Comparison of ENCODE assay signal across 8 mouse cellular contexts in genomic region chr11:102229331-102229953, GRCm38 (mm10). TPM values are rescaled to one million over a fixed set of nuclear protein-coding genes. Genes with fewer than 3 reads are reported as not detected.
DNase-seq lines count a peak whose midpoint lies in the region; ATAC-seq and TF ChIP-seq lines count a peak whose summit lies in the region.

No protein-coding gene starts in this region.

- H3K9ac ChIP-seq in ES-Bruce4 (ENCODE audit: low read depth, poor library complexity, severe bottlenecking), result peak overlapping the region; percentile 83
- H3K9ac ChIP-seq in embryonic facial prominence, embryonic 11.5 days (replicated peaks; ENCODE audit: low read length), result peak overlapping the region; percentile 86

- H3K36me3 ChIP-seq in kidney, adult 2 months (ENCODE audit: control insufficient read depth, insufficient read depth, low read length), result no peaks in the 10 kb centered on the region
- no peaks in the 10 kb centered on the region for H3K36me3 ChIP-seq in ES-Bruce4 (ENCODE audit: control insufficient read depth, insufficient read depth, low read length, poor library complexity, severe bottlenecking)
- no peaks in the 10 kb centered on the region for H3K36me3 ChIP-seq in embryonic facial prominence, embryonic 11.5 days (replicated peaks; ENCODE audit: control insufficient read depth, insufficient read depth, low read depth, low read length)

- peaks cover 9% of the 10 kb centered on the region; the same call in 1 of the 2 replicates for H3K4me1 ChIP-seq in kidney, adult 2 months (ENCODE audit: control insufficient read depth, insufficient read depth, low read length)
- H3K4me1 ChIP-seq in ES-Bruce4 (ENCODE audit: control insufficient read depth, insufficient read depth, low read length), result peaks cover 10% of the 10 kb centered on the region
- peaks cover 16% of the 10 kb centered on the region for H3K4me1 ChIP-seq in embryonic facial prominence, embryonic 11.5 days (ENCODE audit: control insufficient read depth, insufficient read depth, low read length)

- H3K27me3 ChIP-seq in kidney, adult 2 months (replicated peaks; ENCODE audit: control insufficient read depth, insufficient read depth, low read length), result no peaks in the 10 kb centered on the region
- H3K27me3 ChIP-seq in ES-Bruce4 (ENCODE audit: control insufficient read depth, insufficient read depth, low read length, poor library complexity, severe bottlenecking), result no peaks in the 10 kb centered on the region
- no peaks in the 10 kb centered on the region for H3K27me3 ChIP-seq in embryonic facial prominence, embryonic 11.5 days (ENCODE audit: control insufficient read depth, insufficient read depth, low read length)

- peak overlapping the region; percentile 85 for H3K4me2 ChIP-seq in embryonic facial prominence, embryonic 11.5 days (ENCODE audit: low read depth, low read length)

- no peak overlapping the region for H3K27ac ChIP-seq in kidney, adult 2 months (ENCODE audit: insufficient read depth, low read depth, low read length)
- no peak overlapping the region for H3K27ac ChIP-seq in ES-Bruce4 (ENCODE audit: insufficient read depth, low read length)
- 0 out of 2 replicates have a peak overlapping the region, but pooled peaks have one; percentile 59 for H3K27ac ChIP-seq in embryonic facial prominence, embryonic 11.5 days (replicated peaks; ENCODE audit: low read depth, low read length)

- no peaks in the 10 kb centered on the region for H3K9me3 ChIP-seq in ES-Bruce4 (replicated peaks; ENCODE audit: control insufficient read depth, insufficient read depth, low read length, poor library complexity, severe bottlenecking)
- no peaks in the 10 kb centered on the region for H3K9me3 ChIP-seq in embryonic facial prominence, embryonic 11.5 days (replicated peaks; ENCODE audit: control insufficient read depth, low read length)

- peak overlapping the region; percentile 63 for H3K4me3 ChIP-seq in kidney, adult 2 months (ENCODE audit: insufficient read depth, low read depth, low read length)
- H3K4me3 ChIP-seq in ES-Bruce4 (ENCODE audit: low read depth, low read length), result peak overlapping the region; percentile 89
- H3K4me3 ChIP-seq in embryonic facial prominence, embryonic 11.5 days (ENCODE audit: low read depth, low read length), result peak overlapping the region; percentile 93

- peak; percentile 31 for DNase-seq in kidney, adult 2 months
- no peak for DNase-seq in kidney, adult 8-10 months
- peak; percentile 30 for DNase-seq in embryonic facial prominence, embryonic 11.5 days (ENCODE audit: low spot score)
- peak; percentile 59 for DNase-seq in induced T-regulatory cell, adult 2 months (ENCODE audit: low read depth)
- no peak for DNase-seq in urinary bladder, postnatal 4 days (ENCODE audit: low spot score in 2 of 2)
- no peak for DNase-seq in left cerebral cortex, postnatal 14 days (ENCODE audit: low spot score in 2 of 2)

- WGBS in kidney, adult 2 months, result under 1% methylated on average over 47 of the region's 47 CpGs
- under 1% methylated on average over 42 of the region's 47 CpGs for WGBS in embryonic facial prominence, embryonic 11.5 days

- intact Hi-C loops in left cerebral cortex, postnatal 14 days (cut with DNase I), result loop anchor here (5.0 kb wide), 1 partner anchor 42 kb away; the partner anchor contains the start of genes G6pc3 and Lsm12

- TF ChIP-seq POLR2A in kidney, adult 2 months (IDR thresholded peaks at IDR 0.05; ENCODE audit: low read depth, low read length), result no peak
- TF ChIP-seq POLR2A in ES-Bruce4 (IDR thresholded peaks at IDR 0.05; ENCODE audit: insufficient read depth, low read length), result no peak

- ATAC-seq in embryonic facial prominence, embryonic 11.5 days (replicated peaks; ENCODE audit: insufficient number of reproducible peaks, low FRiP score, low TSS enrichment, low read depth), result no peak
- 0 out of 2 replicates have a peak, but pooled peaks have one; percentile 35 for ATAC-seq in megakaryocyte-erythroid progenitor cell, adult 5-6 weeks (replicated peaks; ENCODE audit: low FRiP score, low TSS enrichment, poor library complexity, severe bottlenecking)

- TF ChIP-seq EP300 in ES-Bruce4 (IDR thresholded peaks at IDR 0.05; ENCODE audit: insufficient read depth, low read depth, low read length), result no peak

- no peak for TF ChIP-seq CTCF in kidney, adult 2 months (conservative IDR thresholded peaks at IDR 0.05; ENCODE audit: insufficient read depth, insufficient read length, low read depth, low read length)
- TF ChIP-seq CTCF in ES-Bruce4 (IDR thresholded peaks at IDR 0.05; ENCODE audit: low read depth, low read length), result no peak

RNA-seq across cellular contexts. Expression of gene Hdac5, which starts 0.5 kb away (rescaled TPM):
- polyA plus RNA-seq in kidney, adult 2 months (2012; rRNA removed), result 69.2 TPM in 2 replicates
- polyA plus RNA-seq in ES-Bruce4 (2011; ENCODE audit: insufficient read depth, insufficient read length, low read depth, missing spikeins), result 41.2 and 42.4 TPM in 2 replicates
- polyA plus RNA-seq in embryonic facial prominence, embryonic 11.5 days (2014; fragmentation: Nextera tagmentation; extraction: Ambion mirVana), result 21.9 and 24.0 TPM in 2 replicates
- total RNA-seq in megakaryocyte-erythroid progenitor cell, adult 5-6 weeks (2014; fragmentation: Nextera tagmentation), result 10.7 and 16.6 TPM in 2 replicates
- 6.1 and 11.4 TPM in 2 replicates for total RNA-seq in megakaryocyte-erythroid progenitor cell, adult 5-6 weeks (2017)
- total RNA-seq in left cerebral cortex, postnatal 14 days (2021), result 100 to 1,000 TPM; 194 to 197 TPM

RNA-seq across cellular contexts. Expression of gene BC030867, which starts 19.2 kb away (rescaled TPM):
- polyA plus RNA-seq in kidney, adult 2 months (2012; rRNA removed), result 0.41 and 0.81 TPM in 2 replicates
- 32.5 and 34.0 TPM in 2 replicates for polyA plus RNA-seq in ES-Bruce4 (2011; ENCODE audit: insufficient read depth, insufficient read length, low read depth, missing spikeins)
- polyA plus RNA-seq in embryonic facial prominence, embryonic 11.5 days (2014; fragmentation: Nextera tagmentation; extraction: Ambion mirVana), result 20.8 and 20.9 TPM in 2 replicates
- total RNA-seq in megakaryocyte-erythroid progenitor cell, adult 5-6 weeks (2014; fragmentation: Nextera tagmentation), result 36.4 and 48.1 TPM in 2 replicates
- 7.5 and 12.3 TPM in 2 replicates for total RNA-seq in megakaryocyte-erythroid progenitor cell, adult 5-6 weeks (2017)
- total RNA-seq in left cerebral cortex, postnatal 14 days (2021), result under 1 TPM; 0.46 to 0.63 TPM

RNA-seq across cellular contexts. Expression of gene Asb16, which starts 39.1 kb away (rescaled TPM):
- 0.10 and 0.70 TPM in 2 replicates for polyA plus RNA-seq in kidney, adult 2 months (2012; rRNA removed)
- polyA plus RNA-seq in ES-Bruce4 (2011; ENCODE audit: insufficient read depth, insufficient read length, low read depth, missing spikeins), result 0.70 and 2.3 TPM in 2 replicates
- polyA plus RNA-seq in embryonic facial prominence, embryonic 11.5 days (2014; fragmentation: Nextera tagmentation; extraction: Ambion mirVana), result 0.11 TPM in 1 of 2 replicates, not detected in the other
- 2.2 and 2.5 TPM in 2 replicates for total RNA-seq in megakaryocyte-erythroid progenitor cell, adult 5-6 weeks (2014; fragmentation: Nextera tagmentation)
- total RNA-seq in megakaryocyte-erythroid progenitor cell, adult 5-6 weeks (2017), result 0.84 and 1.3 TPM in 2 replicates
- under 1 TPM; 0.59 to 0.72 TPM for total RNA-seq in left cerebral cortex, postnatal 14 days (2021)

RNA-seq across cellular contexts. Expression of gene G6pc3, which starts 40.0 kb away (rescaled TPM):
- 127 and 138 TPM in 2 replicates for polyA plus RNA-seq in kidney, adult 2 months (2012; rRNA removed)
- 33.0 and 33.6 TPM in 2 replicates for polyA plus RNA-seq in ES-Bruce4 (2011; ENCODE audit: insufficient read depth, insufficient read length, low read depth, missing spikeins)
- 33.3 and 37.1 TPM in 2 replicates for polyA plus RNA-seq in embryonic facial prominence, embryonic 11.5 days (2014; fragmentation: Nextera tagmentation; extraction: Ambion mirVana)
- total RNA-seq in megakaryocyte-erythroid progenitor cell, adult 5-6 weeks (2014; fragmentation: Nextera tagmentation), result 71.5 and 93.3 TPM in 2 replicates
- 39.9 and 59.4 TPM in 2 replicates for total RNA-seq in megakaryocyte-erythroid progenitor cell, adult 5-6 weeks (2017)
- total RNA-seq in left cerebral cortex, postnatal 14 days (2021), result 10 to 100 TPM; 45.5 to 49.1 TPM

RNA-seq across cellular contexts. Expression of gene Lsm12, which starts 44.3 kb away (rescaled TPM):
- 33.0 and 39.6 TPM in 2 replicates for polyA plus RNA-seq in kidney, adult 2 months (2012; rRNA removed)
- 137 and 146 TPM in 2 replicates for polyA plus RNA-seq in ES-Bruce4 (2011; ENCODE audit: insufficient read depth, insufficient read length, low read depth, missing spikeins)
- 71.3 and 76.5 TPM in 2 replicates for polyA plus RNA-seq in embryonic facial prominence, embryonic 11.5 days (2014; fragmentation: Nextera tagmentation; extraction: Ambion mirVana)
- 110 TPM in 2 replicates for total RNA-seq in megakaryocyte-erythroid progenitor cell, adult 5-6 weeks (2014; fragmentation: Nextera tagmentation)
- total RNA-seq in megakaryocyte-erythroid progenitor cell, adult 5-6 weeks (2017), result 71.3 and 94.9 TPM in 2 replicates
- total RNA-seq in left cerebral cortex, postnatal 14 days (2021), result 10 to 100 TPM; 60.5 to 65.2 TPM

Comparison
In these comparisons a context has a peak if more than half of its experiments do, and no peak if none do; other contexts are left out.
1. DNase-seq: peak in kidney, adult 2 months (single experiment), embryonic facial prominence, embryonic 11.5 days (single experiment) and induced T-regulatory cell, adult 2 months (single experiment); none in kidney, adult 8-10 months (0 of 2), urinary bladder, postnatal 4 days (0 of 2) and left cerebral cortex, postnatal 14 days (0 of 2).
2. RNA of gene BC030867, which starts 19.2 kb away (polyA plus RNA-seq): 32.5 to 34.0 TPM in ES-Bruce4 and 20.8 to 20.9 TPM in embryonic facial prominence, embryonic 11.5 days; 0.41 to 0.81 TPM in kidney, adult 2 months; every median in the first group is over 10 times any median in the second.
3. Peak in every context shown above with its lines, with median percentiles within 50 percentile points of each other: H3K4me3 ChIP-seq.